In the genomic region with DNA sequence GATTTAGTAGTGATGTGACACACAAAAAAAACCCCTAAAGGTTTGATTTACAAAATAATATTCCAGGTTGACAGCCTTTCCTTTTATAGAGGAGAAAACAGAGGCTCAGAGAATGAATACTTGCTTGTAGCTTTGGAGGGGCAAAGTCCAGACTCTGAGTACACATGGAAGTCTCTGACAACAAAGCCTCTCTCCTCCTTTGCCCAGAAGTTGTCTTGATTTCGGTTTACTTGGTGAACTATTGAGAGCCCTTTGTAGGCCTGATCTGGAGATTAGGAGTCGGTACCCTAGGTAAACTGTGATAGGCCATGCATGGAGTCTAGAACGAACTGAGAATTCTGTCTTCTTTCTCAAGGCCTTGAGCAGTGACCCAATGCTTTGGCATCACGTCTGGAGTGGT, we compare ENCODE assay signal across 12 mouse cellular contexts. TPM values are rescaled to one million over a fixed set of nuclear protein-coding genes. Genes with fewer than 3 reads are reported as not detected.
DNase-seq lines count a peak whose midpoint lies in the region; ATAC-seq and TF ChIP-seq lines count a peak whose summit lies in the region.
"Had no signal": no experiment of that assay in that cellular context is flagged by ENCODE, and none has a peak within 500 bp of the region (broad histone marks: within the 10 kb centered on the region; RNA-seq: fewer than 3 reads in every experiment).

No protein-coding gene starts in this region.

- no peak for TF ChIP-seq CTCF in heart, postnatal 0 days (IDR thresholded peaks at IDR 0.05; ENCODE audit: low read depth)
- TF ChIP-seq CTCF in kidney, postnatal 0 days (IDR thresholded peaks at IDR 0.05; ENCODE audit: low read depth): no peak

- H3K4me2 ChIP-seq in heart, postnatal 0 days (ENCODE audit: low read depth, low read length): no peak overlapping the region
- peak overlapping the region; percentile 16; the same call in 1 of the 2 replicates for H3K4me2 ChIP-seq in midbrain, embryonic 16.5 days (ENCODE audit: low read length)
- no peak overlapping the region for H3K4me2 ChIP-seq in midbrain, embryonic 14.5 days (ENCODE audit: low read length)
- peak overlapping the region; percentile 71 for H3K4me2 ChIP-seq in kidney, postnatal 0 days (ENCODE audit: low read length)
- H3K4me2 ChIP-seq: embryonic facial prominence, embryonic 15.5 days had no signal

- TF ChIP-seq EP300 in heart, postnatal 0 days (IDR thresholded peaks at IDR 0.05; ENCODE audit: low read depth): no peak

- no peaks in the 10 kb centered on the region for H3K9me3 ChIP-seq in heart, postnatal 0 days (replicated peaks; ENCODE audit: control insufficient read depth, low read length)
- H3K9me3 ChIP-seq in midbrain, embryonic 16.5 days (replicated peaks; ENCODE audit: control insufficient read depth, low read length, poor library complexity, severe bottlenecking): no peaks in the 10 kb centered on the region; the same call in 1 of the 2 replicates
- no peaks in the 10 kb centered on the region for H3K9me3 ChIP-seq in midbrain, embryonic 14.5 days (ENCODE audit: control insufficient read depth, low read length)
- H3K9me3 ChIP-seq in kidney, postnatal 0 days (replicated peaks; ENCODE audit: low read length): no peaks in the 10 kb centered on the region
- H3K9me3 ChIP-seq: embryonic facial prominence, embryonic 15.5 days had no signal

- no peak overlapping the region for H3K4me3 ChIP-seq in heart, postnatal 0 days (ENCODE audit: low read depth, low read length)
- no peak overlapping the region for H3K4me3 ChIP-seq in midbrain, embryonic 16.5 days (ENCODE audit: low read depth, low read length)
- H3K4me3 ChIP-seq in midbrain, embryonic 14.5 days (replicated peaks; ENCODE audit: low read depth, low read length): no peak overlapping the region
- H3K4me3 ChIP-seq in kidney, postnatal 0 days (replicated peaks; ENCODE audit: low read depth, low read length): no peak overlapping the region

- no peak overlapping the region for H3K9ac ChIP-seq in heart, postnatal 0 days (replicated peaks; ENCODE audit: low read depth, low read length)
- H3K9ac ChIP-seq in midbrain, embryonic 16.5 days (ENCODE audit: low read depth, low read length): no peak overlapping the region
- no peak overlapping the region for H3K9ac ChIP-seq in midbrain, embryonic 14.5 days (replicated peaks; ENCODE audit: low read length)
- H3K9ac ChIP-seq in kidney, postnatal 0 days (ENCODE audit: low read depth, low read length): no peak overlapping the region
- H3K9ac ChIP-seq: embryonic facial prominence, embryonic 15.5 days had no signal

- H3K27ac ChIP-seq in heart, postnatal 0 days (ENCODE audit: low read depth): 0 out of 2 replicates have a peak overlapping the region, but pooled peaks have one; percentile 11
- H3K27ac ChIP-seq in midbrain, embryonic 16.5 days (ENCODE audit: low read length): no peak overlapping the region
- H3K27ac ChIP-seq in midbrain, embryonic 14.5 days (replicated peaks; ENCODE audit: low read depth, low read length): no peak overlapping the region
- peak overlapping the region; percentile 40 for H3K27ac ChIP-seq in kidney, postnatal 0 days
- H3K27ac ChIP-seq: embryonic facial prominence, embryonic 15.5 days had no signal

- intact Hi-C loops in heart, postnatal 10 days (cut with DNase I): loop anchor here (5.0 kb wide), 2 partner anchors 35 to 90 kb away; no protein-coding TSS in a partner anchor

- no peaks in the 10 kb centered on the region; the same call in 1 of the 2 replicates for H3K4me1 ChIP-seq in heart, postnatal 0 days (ENCODE audit: control insufficient read depth, insufficient read depth)
- peaks cover 5% of the 10 kb centered on the region; the same call in 1 of the 2 replicates for H3K4me1 ChIP-seq in midbrain, embryonic 16.5 days (ENCODE audit: control insufficient read depth, insufficient read depth, low read length)
- peaks cover 4% of the 10 kb centered on the region; the same call in 1 of the 2 replicates for H3K4me1 ChIP-seq in midbrain, embryonic 14.5 days (ENCODE audit: control insufficient read depth, insufficient read depth, low read length)
- H3K4me1 ChIP-seq in kidney, postnatal 0 days (replicated peaks; ENCODE audit: insufficient read depth, low read length): peaks cover 5% of the 10 kb centered on the region; the same call in 1 of the 2 replicates

- 77% methylated on average over 4 of the region's 4 CpGs for WGBS in heart, postnatal 0 days
- WGBS in midbrain, embryonic 16.5 days: 65% methylated on average over 4 of the region's 4 CpGs
- 71% methylated on average over 4 of the region's 4 CpGs for WGBS in midbrain, embryonic 14.5 days
- 47% methylated on average over 4 of the region's 4 CpGs for WGBS in kidney, postnatal 0 days

- H3K36me3 ChIP-seq in heart, postnatal 0 days (replicated peaks; ENCODE audit: control insufficient read depth, insufficient read depth, low read length): no peaks in the 10 kb centered on the region
- H3K36me3 ChIP-seq in midbrain, embryonic 16.5 days (ENCODE audit: control insufficient read depth, insufficient read depth, low read length): no peaks in the 10 kb centered on the region
- H3K36me3 ChIP-seq in midbrain, embryonic 14.5 days (ENCODE audit: control insufficient read depth, insufficient read depth, low read length): no peaks in the 10 kb centered on the region
- H3K36me3 ChIP-seq in kidney, postnatal 0 days (ENCODE audit: insufficient read depth, low read length): no peaks in the 10 kb centered on the region
- H3K36me3 ChIP-seq: embryonic facial prominence, embryonic 15.5 days had no signal

- no peak for DNase-seq in heart, postnatal 0 days (ENCODE audit: low spot score)
- no peak for DNase-seq in heart, postnatal 10 days
- DNase-seq in midbrain, embryonic 14.5 days: no peak
- DNase-seq in kidney, postnatal 0 days (ENCODE audit: low spot score): peak; percentile 33
- peak; percentile 59 for DNase-seq in yolk sac, embryonic 10.5 days (ENCODE audit: low spot score)
- no peak for DNase-seq in left cerebral cortex, adult 11 months (ENCODE audit: low spot score)
- DNase-seq in spleen, postnatal 10 days (ENCODE audit: low spot score in 2 of 2): no peak
- DNase-seq: cerebellum, postnatal 25 days; gastrocnemius, postnatal 36 days had no signal

- no peaks in the 10 kb centered on the region for H3K27me3 ChIP-seq in heart, postnatal 0 days (ENCODE audit: control insufficient read depth, insufficient read depth, low read length)
- H3K27me3 ChIP-seq in midbrain, embryonic 16.5 days (ENCODE audit: control insufficient read depth, insufficient read depth, low read depth, low read length): no peaks in the 10 kb centered on the region
- H3K27me3 ChIP-seq in midbrain, embryonic 14.5 days (ENCODE audit: control insufficient read depth, insufficient read depth, low read length): peaks cover 4% of the 10 kb centered on the region; the same call in 1 of the 2 replicates
- no peaks in the 10 kb centered on the region for H3K27me3 ChIP-seq in kidney, postnatal 0 days (ENCODE audit: insufficient read depth, low read length)
- H3K27me3 ChIP-seq: embryonic facial prominence, embryonic 15.5 days had no signal

- ATAC-seq in heart, postnatal 0 days (ENCODE audit: insufficient read depth, low read depth): no peak
- ATAC-seq in midbrain, embryonic 16.5 days: no peak
- ATAC-seq in midbrain, embryonic 14.5 days (ENCODE audit: low FRiP score, low TSS enrichment): no peak
- no peak for ATAC-seq in kidney, postnatal 0 days (replicated peaks; ENCODE audit: low FRiP score, low read depth)
- ATAC-seq: forebrain, embryonic 16.5 days had no signal

RNA-seq across cellular contexts. Expression of a gene that starts 2.3 kb away (rescaled TPM):
- 7.6 and 13.2 TPM in 2 replicates for total RNA-seq in heart, postnatal 0 days (2014; rRNA removed; ENCODE audit: low replicate concordance)
- polyA plus RNA-seq in heart, postnatal 0 days (2015; fragmentation: Nextera tagmentation; extraction: Ambion mirVana): 7.1 and 7.6 TPM in 2 replicates
- 10 to 100 TPM; 17.7 to 18.7 TPM for total RNA-seq in heart, postnatal 10 days (2021)
- polyA plus RNA-seq in midbrain, embryonic 16.5 days (2015; fragmentation: Nextera tagmentation; extraction: Ambion mirVana): 20.3 and 22.7 TPM in 2 replicates
- polyA plus RNA-seq in midbrain, embryonic 14.5 days (2014; fragmentation: Nextera tagmentation; extraction: Ambion mirVana): 15.4 and 21.7 TPM in 2 replicates
- 51.0 and 63.1 TPM in 2 replicates for polyA plus RNA-seq in kidney, postnatal 0 days (2015; fragmentation: Nextera tagmentation; extraction: Ambion mirVana)

Comparison
In these comparisons a context has a peak if more than half of its experiments do, and no peak if none do; other contexts are left out.
1. H3K4me2 ChIP-seq: peak in midbrain, embryonic 16.5 days (single experiment) and kidney, postnatal 0 days (single experiment); none in heart, postnatal 0 days (single experiment) and midbrain, embryonic 14.5 days (single experiment).
2. DNase-seq: peak in kidney, postnatal 0 days (single experiment) and yolk sac, embryonic 10.5 days (single experiment); none in heart, postnatal 0 days (single experiment), heart, postnatal 10 days (0 of 2), midbrain, embryonic 14.5 days (single experiment), left cerebral cortex, adult 11 months (single experiment) and spleen, postnatal 10 days (0 of 2).
3. H3K27ac ChIP-seq: peak in heart, postnatal 0 days (single experiment) and kidney, postnatal 0 days (single experiment); none in midbrain, embryonic 16.5 days (single experiment) and midbrain, embryonic 14.5 days (single experiment).